ENCODE assay signal across 11 mouse cellular contexts in the genomic region with DNA sequence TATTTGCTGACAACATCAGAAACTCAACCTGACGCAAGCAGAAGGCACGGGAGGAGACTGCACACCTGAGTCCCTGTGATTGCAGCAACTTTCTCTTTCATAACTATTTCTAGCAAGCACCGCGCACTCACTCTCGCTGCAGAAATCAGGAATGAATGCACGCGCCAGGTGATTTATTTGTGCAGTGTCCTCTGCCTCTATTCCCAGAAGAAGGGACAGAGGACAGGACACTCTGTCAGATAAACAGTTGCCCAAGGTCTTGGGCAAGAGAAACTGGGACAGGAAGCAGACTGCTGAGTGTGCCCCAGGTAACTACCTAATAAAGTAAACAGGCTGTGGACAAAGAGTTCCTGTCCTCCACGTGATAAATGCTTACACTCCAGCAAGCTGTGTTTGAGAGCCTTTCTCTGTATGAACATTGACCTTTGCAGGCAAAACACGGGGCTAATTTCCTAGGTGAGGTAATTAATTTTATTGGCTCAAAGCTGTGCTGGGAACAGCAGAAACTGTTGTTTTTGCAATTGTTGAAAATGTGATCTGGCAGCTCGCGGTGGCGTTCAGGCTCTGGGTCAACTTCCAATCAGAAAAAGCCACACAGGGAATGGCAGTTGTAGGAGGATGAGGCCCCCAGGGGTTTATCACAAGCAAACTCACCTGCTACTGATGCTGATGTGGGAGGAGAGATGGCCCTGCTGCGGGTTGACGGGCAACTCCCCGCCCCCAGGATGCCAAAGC. TPM values are rescaled to one million over a fixed set of nuclear protein-coding genes. Genes with fewer than 3 reads are reported as not detected.
DNase-seq lines count a peak whose midpoint lies in the region.
"Had no signal": no experiment of that assay in that cellular context is flagged by ENCODE, and none has a peak within 500 bp of the region (broad histone marks: within the 10 kb centered on the region; RNA-seq: fewer than 3 reads in every experiment).

No protein-coding gene starts in this region.

- DNase-seq in adrenal gland, adult 2 months = peak; percentile 46
- DNase-seq in adrenal gland, adult 18-20 months (ENCODE audit: low spot score in 2 of 2) = no peak
- peak; percentile 39 to 43 for DNase-seq in adrenal gland, postnatal 36 days
- DNase-seq in kidney, postnatal 10 days = peak; percentile 40
- DNase-seq in lung, postnatal 25 days (ENCODE audit: low spot score) = peak; percentile 76
- DNase-seq in urinary bladder, adult 18-20 months (ENCODE audit: low spot score in 2 of 2) = no peak
- no peak for DNase-seq in heart, postnatal 36 days
- no peak for DNase-seq in urinary bladder, postnatal 10 days (ENCODE audit: low spot score)
- DNase-seq: cerebellum, postnatal 14 days; layer of hippocampus, postnatal 36 days had no signal

- intact Hi-C loops in heart, postnatal 36 days (cut with DNase I) = no loop called here

RNA-seq across cellular contexts. Expression of a gene that starts 33.2 kb away (rescaled TPM):
- under 1 TPM; 0.37 to 0.62 TPM for total RNA-seq in adrenal gland, adult 2 months (2021)
- polyA plus RNA-seq in adrenal gland, adult 2 months (2012; rRNA removed) = 0.73 and 1.5 TPM in 2 replicates
- total RNA-seq in adrenal gland, adult 18-20 months (2021) = 1 to 10 TPM in 1 of 2 experiments, under 1 TPM in 1; 0.64 to 1.1 TPM
- total RNA-seq in adrenal gland, postnatal 36 days (2021) = under 1 TPM; 0.73 to 0.79 TPM
- not detected for total RNA-seq in heart, postnatal 36 days (2021)
- total RNA-seq: monocyte, adult 5-6 weeks had no signal

Comparison
In these comparisons a context has a peak if more than half of its experiments do, and no peak if none do; other contexts are left out.
1. DNase-seq: peak in adrenal gland, adult 2 months (single experiment), adrenal gland, postnatal 36 days (2 of 2), kidney, postnatal 10 days (single experiment) and lung, postnatal 25 days (single experiment); none in adrenal gland, adult 18-20 months (0 of 2), urinary bladder, adult 18-20 months (0 of 2), heart, postnatal 36 days (0 of 2) and urinary bladder, postnatal 10 days (single experiment).